10 mouse cellular contexts compared by ENCODE assay signal in the genomic region with DNA sequence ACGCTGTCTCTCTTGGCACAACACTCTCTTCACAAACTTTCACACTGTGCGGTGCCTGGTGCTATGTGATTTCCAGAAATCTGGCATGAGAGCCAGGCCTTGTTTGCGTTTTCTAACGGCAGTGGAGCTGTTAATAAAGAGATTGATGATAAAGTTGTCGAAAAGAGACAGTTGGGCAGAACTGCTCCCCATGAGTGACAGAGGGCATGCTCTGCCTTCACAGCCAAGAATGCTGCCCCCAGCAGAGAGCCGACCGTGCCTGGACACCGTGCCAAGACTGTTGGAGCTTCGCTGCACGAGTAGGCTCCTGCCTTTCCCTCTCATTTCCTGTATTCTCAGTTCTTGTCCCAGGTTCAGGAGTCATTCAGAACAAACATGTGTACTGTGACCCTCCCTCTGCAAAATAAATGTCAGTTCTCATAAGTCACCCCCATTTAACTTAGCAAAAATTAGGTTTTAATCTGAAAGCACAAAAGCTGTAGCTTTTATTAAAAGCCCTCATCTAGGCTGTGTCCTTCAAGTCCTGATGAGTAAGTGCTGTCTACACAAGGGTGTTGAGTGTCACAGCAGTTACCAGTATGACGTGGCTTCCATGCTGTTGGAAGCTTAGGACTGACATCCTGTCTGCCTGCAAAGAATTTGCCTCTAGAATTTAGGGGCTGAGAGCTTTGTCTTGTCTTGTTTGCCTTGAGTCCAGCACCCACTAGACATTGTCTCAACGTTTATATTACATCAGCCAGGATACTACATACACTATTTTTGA. TPM values are rescaled to one million over a fixed set of nuclear protein-coding genes. Genes with fewer than 3 reads are reported as not detected.
A peak's percentile ranks its signal among the peaks of the same experiment; 100 is the strongest.
DNase-seq lines count a peak whose midpoint lies in the region.
"Had no signal": no experiment of that assay in that cellular context is flagged by ENCODE, and none has a peak within 500 bp of the region (broad histone marks: within the 10 kb centered on the region; RNA-seq: fewer than 3 reads in every experiment).

No protein-coding gene starts in this region.

- DNase-seq in heart, adult 8-10 months (ENCODE audit: low spot score) = peak; percentile 8
- DNase-seq in heart, adult 11 months = no peak
- peak; percentile 26 for DNase-seq in adipocyte (ENCODE audit: low spot score)
- DNase-seq in cerebellum, adult 8-10 months = peak; percentile 52
- peak; percentile 57 to 58 for DNase-seq in heart, postnatal 10 days
- no peak for DNase-seq in embryo, embryonic 11 days
- DNase-seq in layer of hippocampus, postnatal 25 days (ENCODE audit: extremely low spot score in 1 of 2, low spot score in 1 of 2) = no peak
- DNase-seq in right cerebral cortex, postnatal 14 days = no peak
- DNase-seq: lung, postnatal 10 days; thymus, postnatal 25 days had no signal

- intact Hi-C loops in heart, postnatal 10 days (cut with DNase I) = no loop called here

RNA-seq across cellular contexts. Expression of gene Papola, which starts 58.9 kb away (rescaled TPM):
- 100 to 1,000 TPM; 106 to 123 (median 114) TPM for total RNA-seq in heart, adult 8-10 months (2022)
- total RNA-seq in heart, postnatal 10 days (2021) = 100 to 1,000 TPM; 144 to 156 TPM
- total RNA-seq in layer of hippocampus, postnatal 25 days (2021) = 100 to 1,000 TPM; 143 to 152 TPM

Comparison
In these comparisons a context has a peak if more than half of its experiments do, and no peak if none do; other contexts are left out.
1. DNase-seq: peak in heart, adult 8-10 months (single experiment), adipocyte (single experiment), cerebellum, adult 8-10 months (single experiment) and heart, postnatal 10 days (2 of 2); none in heart, adult 11 months (single experiment), embryo, embryonic 11 days (single experiment), layer of hippocampus, postnatal 25 days (0 of 2) and right cerebral cortex, postnatal 14 days (single experiment).